ENCODE assay signal across 7 mouse cellular contexts in the genomic region with DNA sequence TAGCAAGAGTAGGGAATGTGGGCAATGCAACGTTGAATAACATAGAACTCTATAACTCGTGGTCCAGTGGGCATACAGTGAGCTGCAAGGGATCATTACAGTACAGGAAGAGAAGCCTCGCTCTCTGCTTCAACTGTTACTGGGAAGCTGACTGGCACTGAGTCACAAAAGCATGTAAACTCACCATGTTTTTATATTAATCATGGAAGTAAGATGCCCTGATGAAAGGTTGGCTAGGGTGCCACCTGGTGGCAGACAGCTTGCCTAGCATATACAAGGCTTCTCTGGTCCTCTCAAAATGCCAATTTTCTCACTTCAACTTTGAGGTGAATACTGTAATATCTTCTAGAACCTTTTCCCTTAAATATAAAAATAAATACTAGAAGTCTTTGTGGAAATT. TPM values are rescaled to one million over a fixed set of nuclear protein-coding genes. Genes with fewer than 3 reads are reported as not detected.
DNase-seq lines count a peak whose midpoint lies in the region; ATAC-seq and TF ChIP-seq lines count a peak whose summit lies in the region.

No protein-coding gene starts in this region.

- no peak for TF ChIP-seq POLR2A in lung, adult 2 months (IDR thresholded peaks at IDR 0.05; ENCODE audit: borderline replicate concordance, extremely low read depth, low read depth, low read length)

- H3K27me3 ChIP-seq in hindbrain, embryonic 11.5 days (ENCODE audit: control insufficient read depth, insufficient read depth, low read length), result no peaks in the 10 kb centered on the region

- peak; percentile 67 for DNase-seq in urinary bladder, postnatal 14 days (ENCODE audit: low spot score)
- no peak for DNase-seq in urinary bladder, adult 2 months (ENCODE audit: low spot score)
- DNase-seq in adrenal gland, adult 18-20 months (ENCODE audit: low spot score in 2 of 2), result peak; percentile 44 to 62
- DNase-seq in embryo, embryonic 11.5 days (ENCODE audit: low read depth, low spot score), result peak; percentile 57
- DNase-seq in hindbrain, embryonic 11.5 days (ENCODE audit: low spot score), result peak; percentile 75
- peak; percentile 39 for DNase-seq in lung, adult 2 months

- H3K4me3 ChIP-seq in hindbrain, embryonic 11.5 days (ENCODE audit: low read depth, low read length), result no peak overlapping the region
- H3K4me3 ChIP-seq in lung, adult 2 months (replicated peaks; ENCODE audit: extremely low read depth, low read depth, low read length), result no peak overlapping the region

- no peak overlapping the region for H3K27ac ChIP-seq in hindbrain, embryonic 11.5 days (ENCODE audit: low read depth, low read length)

- H3K9ac ChIP-seq in hindbrain, embryonic 11.5 days (ENCODE audit: low read depth, low read length), result no peak overlapping the region

- H3K36me3 ChIP-seq in hindbrain, embryonic 11.5 days (ENCODE audit: control insufficient read depth, insufficient read depth, low read length), result no peaks in the 10 kb centered on the region

- no peaks in the 10 kb centered on the region for H3K4me1 ChIP-seq in hindbrain, embryonic 11.5 days (replicated peaks; ENCODE audit: control insufficient read depth, insufficient read depth, low read length)
- H3K4me1 ChIP-seq in lung, adult 2 months (ENCODE audit: control insufficient read depth, insufficient read depth, low read length), result peaks cover 12% of the 10 kb centered on the region

- H3K9me3 ChIP-seq in hindbrain, embryonic 11.5 days (ENCODE audit: control insufficient read depth, low read length), result no peaks in the 10 kb centered on the region

- no peak overlapping the region for H3K4me2 ChIP-seq in hindbrain, embryonic 11.5 days (replicated peaks; ENCODE audit: low read depth, low read length)

- ATAC-seq in hindbrain, embryonic 11.5 days (ENCODE audit: low FRiP score), result peak; percentile 42; the same call in 1 of the 2 replicates
- peak; percentile 72; the same call in 1 of the 2 replicates for ATAC-seq in neutrophil, adult 5-6 weeks (ENCODE audit: extremely low read depth, insufficient number of reproducible peaks, low FRiP score, poor library complexity, severe bottlenecking)

- peak; percentile 90 for TF ChIP-seq CTCF in lung, adult 2 months (IDR thresholded peaks at IDR 0.05; ENCODE audit: insufficient read depth, low read length)

- 73% methylated on average over 3 of the region's 3 CpGs for WGBS in hindbrain, embryonic 11.5 days
- 53% methylated on average over 3 of the region's 3 CpGs for WGBS in lung, adult 2 months

RNA-seq across cellular contexts. Expression of a gene that starts 6.4 kb away (rescaled TPM):
- 52.8 and 61.5 TPM in 2 replicates for polyA plus RNA-seq in urinary bladder, adult 2 months (2012; rRNA removed)
- 10 to 100 TPM; 40.6 to 45.6 TPM for total RNA-seq in adrenal gland, adult 18-20 months (2021)
- 16.9 and 21.6 TPM in 2 replicates for polyA plus RNA-seq in hindbrain, embryonic 11.5 days (2014; fragmentation: Nextera tagmentation; extraction: Ambion mirVana)
- polyA plus RNA-seq in lung, adult 2 months (2012; rRNA removed), result 17.8 and 18.0 TPM in 2 replicates
- total RNA-seq in neutrophil, adult 5-6 weeks (2017), result 64.6 and 69.6 TPM in 2 replicates

RNA-seq across cellular contexts. Expression of a gene that starts 31.0 kb away (rescaled TPM):
- polyA plus RNA-seq in urinary bladder, adult 2 months (2012; rRNA removed), result 11.7 and 12.5 TPM in 2 replicates
- 10 to 100 TPM; 11.3 to 12.6 TPM for total RNA-seq in adrenal gland, adult 18-20 months (2021)
- 14.9 and 16.0 TPM in 2 replicates for polyA plus RNA-seq in hindbrain, embryonic 11.5 days (2014; fragmentation: Nextera tagmentation; extraction: Ambion mirVana)
- 4.2 and 6.6 TPM in 2 replicates for polyA plus RNA-seq in lung, adult 2 months (2012; rRNA removed)
- total RNA-seq in neutrophil, adult 5-6 weeks (2017), result 5.6 and 8.1 TPM in 2 replicates
